Mouse (Mus musculus): ENCODE results near the gene Chpf2. TPM values are rescaled to one million over a fixed set of nuclear protein-coding genes. Genes with fewer than 3 reads are reported as not detected.

Chpf2 gene
- total and polyA plus RNA-seq, 3 experiments = 37.9 to 39.7 TPM; not detected in 1

- Histone ChIP-seq H3K27me3 (ENCODE audit: control insufficient read depth in 1 of 2, insufficient read depth in 2 of 2, low read length in 2 of 2) (no peaks in the 10 kb centered on the region), H3K36me3 (ENCODE audit: control insufficient read depth in 1 of 2, insufficient read depth in 2 of 2, low read length in 2 of 2) (peaks cover 0 to 7% of the 10 kb centered on the region in 2 experiments; a peak in 2 of 4 replicates), H3K79me2 (ENCODE audit: control insufficient read depth, insufficient read depth, low read length, poor library complexity) (no peaks in the 10 kb centered on the region), H3K9ac (ENCODE audit: control insufficient read depth, low read depth, low read length, poor library complexity, severe bottlenecking) (no peak overlapping the region), H3K27ac (ENCODE audit: control insufficient read depth, low read depth, low read length) (no peak overlapping the region), H3K9me3 (replicated peaks; ENCODE audit: insufficient read depth, low read length) (no peaks in the 10 kb centered on the region), H3K4me1 (ENCODE audit: control insufficient read depth in 1 of 2, insufficient read depth in 2 of 2, low read length in 2 of 2) (peaks cover 0 to 20% of the 10 kb centered on the region in 2 experiments; a peak in 3 of 4 replicates), H3K4me3 (ENCODE audit: control insufficient read depth in 1 of 2, insufficient read depth in 1 of 2, low read depth in 2 of 2, low read length in 2 of 2) (no peak overlapping the region)
- DNase-seq (ENCODE audit: low read depth, low spot score) = peak; percentile 29
- TF ChIP-seq CTCF (IDR thresholded peaks at IDR 0.05 in 2 of 3, conservative IDR thresholded peaks at IDR 0.05 in 1 of 3; ENCODE audit: control insufficient read depth in 1 of 3, insufficient read depth in 1 of 3, low read depth in 2 of 3, low read length in 3 of 3, poor library complexity in 1 of 3, severe bottlenecking in 1 of 3) = peak in 2 of 3 experiments; percentile 15 to 17; a peak in 3 of 6 replicates
- TF ChIP-seq UBTF (IDR thresholded peaks at IDR 0.05; ENCODE audit: borderline replicate concordance, insufficient read depth, low read depth, low read length) = no peak
Observed at GRCm38 (mm10) chr5:24636987-24637386, 50.4 kb downstream of the Chpf2 start.

GRCm38 (mm10) chr5:24638131-24638530 lies 51.6 kb downstream of the Chpf2 start:
- H3K9me3 ChIP-seq (replicated peaks; ENCODE audit: insufficient read depth, low read length) = no peaks in the 10 kb centered on the region
- no peaks in the 10 kb centered on the region for H3K27me3 ChIP-seq (ENCODE audit: control insufficient read depth in 1 of 2, insufficient read depth in 2 of 2, low read length in 2 of 2)
- H3K4me3 ChIP-seq (ENCODE audit: control insufficient read depth in 1 of 2, insufficient read depth in 1 of 2, low read depth in 2 of 2, low read length in 2 of 2) = no peak overlapping the region
- H3K9ac ChIP-seq (ENCODE audit: control insufficient read depth, low read depth, low read length, poor library complexity, severe bottlenecking) = no peak overlapping the region
- no peak overlapping the region for H3K27ac ChIP-seq (ENCODE audit: control insufficient read depth, low read depth, low read length)
- no peaks in the 10 kb centered on the region for H3K79me2 ChIP-seq (ENCODE audit: control insufficient read depth, insufficient read depth, low read length, poor library complexity)
- peaks cover 0 to 20% of the 10 kb centered on the region in 2 experiments; a peak in 3 of 4 replicates for H3K4me1 ChIP-seq (ENCODE audit: control insufficient read depth in 1 of 2, insufficient read depth in 2 of 2, low read length in 2 of 2)
- peaks cover 0 to 7% of the 10 kb centered on the region in 2 experiments; a peak in 2 of 4 replicates for H3K36me3 ChIP-seq (ENCODE audit: control insufficient read depth in 1 of 2, insufficient read depth in 2 of 2, low read length in 2 of 2)
- TF ChIP-seq CHD1 (IDR thresholded peaks at IDR 0.05; ENCODE audit: low read depth, low read length) (no peak), MEF2A (IDR thresholded peaks at IDR 0.05; ENCODE audit: extremely low read depth, insufficient replicate concordance, low read depth, low read length, poor library complexity, severe bottlenecking) (no peak), SMC3 (IDR thresholded peaks at IDR 0.05; ENCODE audit: low read depth, low read length) (no peak), E2F4 (IDR thresholded peaks at IDR 0.05; ENCODE audit: borderline replicate concordance, low read depth, low read length) (no peak), KAT2A (conservative IDR thresholded peaks at IDR 0.05; ENCODE audit: low read depth, low read length) (no peak), HCFC1 (IDR thresholded peaks at IDR 0.05; ENCODE audit: low read depth, low read length) (no peak)
- DNase-seq (ENCODE audit: low read depth, low spot score) = peak; percentile 61

GRCm38 (mm10) chr5:24639081-24639480 lies 52.5 kb downstream of the Chpf2 start:
- Histone ChIP-seq H3K27ac (ENCODE audit: control insufficient read depth, low read depth, low read length) (no peak overlapping the region), H3K4me1 (ENCODE audit: control insufficient read depth in 1 of 2, insufficient read depth in 2 of 2, low read length in 2 of 2) (peaks cover 0 to 19% of the 10 kb centered on the region in 2 experiments; a peak in 3 of 4 replicates), H3K36me3 (ENCODE audit: control insufficient read depth in 1 of 2, insufficient read depth in 2 of 2, low read length in 2 of 2) (peaks cover 0 to 7% of the 10 kb centered on the region in 2 experiments; a peak in 2 of 4 replicates), H3K27me3 (ENCODE audit: control insufficient read depth in 1 of 2, insufficient read depth in 2 of 2, low read length in 2 of 2) (no peaks in the 10 kb centered on the region), H3K9me3 (replicated peaks; ENCODE audit: insufficient read depth, low read length) (no peaks in the 10 kb centered on the region), H3K79me2 (ENCODE audit: control insufficient read depth, insufficient read depth, low read length, poor library complexity) (no peaks in the 10 kb centered on the region), H3K4me3 (ENCODE audit: control insufficient read depth in 1 of 2, insufficient read depth in 1 of 2, low read depth in 2 of 2, low read length in 2 of 2) (no peak overlapping the region), H3K9ac (ENCODE audit: control insufficient read depth, low read depth, low read length, poor library complexity, severe bottlenecking) (no peak overlapping the region)
- TF ChIP-seq POLR2A (IDR thresholded peaks at IDR 0.05; ENCODE audit: control insufficient read depth in 1 of 2, insufficient read depth in 1 of 2, low read depth in 1 of 2, low read length in 2 of 2, poor library complexity in 1 of 2) = no peak
- TF ChIP-seq SMC3 (IDR thresholded peaks at IDR 0.05; ENCODE audit: low read depth, low read length) = no peak
- TF ChIP-seq MYC (IDR thresholded peaks at IDR 0.05; ENCODE audit: low read depth, low read length) = no peak
- no peak for TF ChIP-seq HCFC1 (IDR thresholded peaks at IDR 0.05; ENCODE audit: low read depth, low read length)
- TF ChIP-seq UBTF (IDR thresholded peaks at IDR 0.05; ENCODE audit: borderline replicate concordance, insufficient read depth, low read depth, low read length) = no peak
- TF ChIP-seq MYB (IDR thresholded peaks at IDR 0.05; ENCODE audit: low read depth, low read length) = no peak
- TF ChIP-seq JUND (IDR thresholded peaks at IDR 0.05; ENCODE audit: low read depth, low read length) = no peak
- no peak for TF ChIP-seq CHD1 (IDR thresholded peaks at IDR 0.05; ENCODE audit: low read depth, low read length)
- no peak for TF ChIP-seq NRF1 (IDR thresholded peaks at IDR 0.05; ENCODE audit: insufficient read depth, low read depth, low read length, poor library complexity, severe bottlenecking)
- TF ChIP-seq MEF2A (IDR thresholded peaks at IDR 0.05; ENCODE audit: extremely low read depth, insufficient replicate concordance, low read depth, low read length, poor library complexity, severe bottlenecking) = no peak
- no peak for TF ChIP-seq MAZ (IDR thresholded peaks at IDR 0.05; ENCODE audit: low read depth, low read length)
- no peak for DNase-seq (ENCODE audit: low read depth, low spot score)

Data from MEL (cell line).